Comparison of ENCODE assay signal across 8 mouse cellular contexts in the genomic region with DNA sequence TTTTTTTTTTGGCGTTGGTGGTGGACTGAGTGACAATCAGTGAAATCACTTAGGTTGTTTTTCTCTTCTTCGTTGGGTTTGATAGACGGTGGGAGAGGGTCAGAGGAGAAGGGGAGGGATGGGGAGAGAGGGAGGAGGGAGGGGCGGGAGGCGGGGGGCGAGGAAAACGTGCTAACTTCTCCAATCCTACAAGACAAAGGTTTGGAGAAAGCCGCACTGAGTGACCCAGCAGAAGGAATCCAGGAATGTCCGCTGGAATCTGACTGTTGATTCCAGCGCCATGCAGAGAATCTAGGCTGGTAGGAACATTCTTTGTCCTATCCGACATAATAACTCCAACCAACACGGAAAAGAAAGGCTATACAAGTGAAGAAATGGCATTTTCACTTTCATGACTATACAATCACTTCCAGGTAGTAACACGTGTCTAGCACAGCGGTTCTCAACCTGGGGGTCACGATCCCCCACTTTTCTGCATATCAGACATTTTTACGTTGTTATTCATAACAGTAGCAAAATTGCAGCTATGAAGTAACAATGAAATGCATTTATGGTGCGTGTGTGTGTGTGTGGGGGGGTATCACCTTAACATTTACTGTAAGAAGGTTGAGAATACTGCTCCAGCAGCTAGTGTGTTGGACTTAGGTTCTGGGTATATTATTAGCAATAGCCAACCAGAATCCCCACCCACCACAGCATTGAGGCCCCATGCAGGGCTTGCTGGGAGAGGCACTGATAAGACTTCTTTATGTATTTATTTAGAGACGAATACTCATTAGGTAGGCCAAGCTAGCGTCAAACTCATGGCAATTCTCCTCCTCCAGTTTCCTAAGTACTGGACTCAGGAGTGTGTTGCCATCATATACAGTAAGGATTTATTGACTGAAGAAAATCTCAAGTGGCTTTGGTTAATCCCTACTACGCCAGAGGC.
A peak's percentile ranks its signal among the peaks of the same experiment; 100 is the strongest.
DNase-seq lines count a peak whose midpoint lies in the region; ATAC-seq and TF ChIP-seq lines count a peak whose summit lies in the region.

No protein-coding gene starts in this region.

- ATAC-seq in heart, embryonic 13.5 days (ENCODE audit: extremely low read depth, insufficient number of reproducible peaks, low FRiP score, low TSS enrichment) = no peak
- ATAC-seq in hindbrain, embryonic 15.5 days (ENCODE audit: low FRiP score, low read depth) = no peak; the same call in 1 of the 2 replicates
- no peak; the same call in 1 of the 2 replicates for ATAC-seq in midbrain, embryonic 15.5 days (replicated peaks)
- ATAC-seq in granulocyte monocyte progenitor cell, adult 5-6 weeks (replicated peaks; ENCODE audit: poor library complexity, severe bottlenecking) = no peak

- no peaks in the 10 kb centered on the region for H3K27me3 ChIP-seq in heart, embryonic 13.5 days (replicated peaks)
- H3K27me3 ChIP-seq in hindbrain, embryonic 15.5 days = no peaks in the 10 kb centered on the region
- no peaks in the 10 kb centered on the region for H3K27me3 ChIP-seq in midbrain, embryonic 15.5 days (replicated peaks)
- H3K27me3 ChIP-seq in cerebellum, adult 2 months (ENCODE audit: control insufficient read depth, insufficient read depth, low read length) = no peaks in the 10 kb centered on the region

- peak overlapping the region; percentile 78 for H3K27ac ChIP-seq in heart, embryonic 13.5 days (replicated peaks)
- H3K27ac ChIP-seq in hindbrain, embryonic 15.5 days (replicated peaks) = peak overlapping the region; percentile 76
- H3K27ac ChIP-seq in midbrain, embryonic 15.5 days = peak overlapping the region; percentile 81
- H3K27ac ChIP-seq in cerebellum, adult 2 months (ENCODE audit: insufficient read depth, low read length) = no peak overlapping the region

- H3K36me3 ChIP-seq in heart, embryonic 13.5 days = no peaks in the 10 kb centered on the region
- no peaks in the 10 kb centered on the region for H3K36me3 ChIP-seq in hindbrain, embryonic 15.5 days
- H3K36me3 ChIP-seq in midbrain, embryonic 15.5 days (replicated peaks) = no peaks in the 10 kb centered on the region

- no peaks in the 10 kb centered on the region for H3K9me3 ChIP-seq in heart, embryonic 13.5 days
- no peaks in the 10 kb centered on the region for H3K9me3 ChIP-seq in hindbrain, embryonic 15.5 days
- no peaks in the 10 kb centered on the region for H3K9me3 ChIP-seq in midbrain, embryonic 15.5 days

- peak overlapping the region; percentile 83 for H3K4me2 ChIP-seq in heart, embryonic 13.5 days
- H3K4me2 ChIP-seq in hindbrain, embryonic 15.5 days = peak overlapping the region; percentile 77
- H3K4me2 ChIP-seq in midbrain, embryonic 15.5 days = peak overlapping the region; percentile 53

- H3K4me1 ChIP-seq in heart, embryonic 13.5 days = peaks cover 34% of the 10 kb centered on the region
- H3K4me1 ChIP-seq in hindbrain, embryonic 15.5 days (replicated peaks) = peaks cover 22% of the 10 kb centered on the region
- H3K4me1 ChIP-seq in midbrain, embryonic 15.5 days = peaks cover 14% of the 10 kb centered on the region
- no peaks in the 10 kb centered on the region for H3K4me1 ChIP-seq in cerebellum, adult 2 months (ENCODE audit: control insufficient read depth, insufficient read depth, low read length)

- WGBS in heart, embryonic 13.5 days = 16% methylated on average over 17 of the region's 20 CpGs
- 18% methylated on average over 20 of the region's 20 CpGs for WGBS in hindbrain, embryonic 15.5 days
- 21% methylated on average over 19 of the region's 20 CpGs for WGBS in midbrain, embryonic 15.5 days
- 23% methylated on average over 20 of the region's 20 CpGs for WGBS in cerebellum, adult 2 months

- TF ChIP-seq POLR2A in cerebellum, adult 2 months (IDR thresholded peaks at IDR 0.05; ENCODE audit: borderline replicate concordance, insufficient read depth, low read length) = no peak

- peak overlapping the region; percentile 81 for H3K9ac ChIP-seq in heart, embryonic 13.5 days
- H3K9ac ChIP-seq in hindbrain, embryonic 15.5 days = peak overlapping the region; percentile 55
- peak overlapping the region; percentile 50 for H3K9ac ChIP-seq in midbrain, embryonic 15.5 days

- H3K4me3 ChIP-seq in heart, embryonic 13.5 days = peak overlapping the region; percentile 54
- peak overlapping the region; percentile 41 for H3K4me3 ChIP-seq in hindbrain, embryonic 15.5 days
- H3K4me3 ChIP-seq in midbrain, embryonic 15.5 days = peak overlapping the region; percentile 38
- no peak overlapping the region for H3K4me3 ChIP-seq in cerebellum, adult 2 months (replicated peaks; ENCODE audit: insufficient read depth, low read depth, low read length)

- TF ChIP-seq CTCF in cerebellum, adult 2 months (IDR thresholded peaks at IDR 0.05; ENCODE audit: borderline replicate concordance, insufficient read depth, low read depth, low read length) = no peak

- no peak for DNase-seq in heart, adult 18-20 months
- DNase-seq in c-Kit-positive CD71-positive TER-119-positive erythroid progenitor cells, embryonic 14.5 days (ENCODE audit: low spot score) = peak; percentile 14
- no peak for DNase-seq in cerebellum, adult 2 months
- DNase-seq in spleen, postnatal 10 days (ENCODE audit: low spot score in 2 of 2) = no peak
